Mouse (Mus musculus): ENCODE results near the gene Wfdc13. TPM values are rescaled to one million over a fixed set of nuclear protein-coding genes. Genes with fewer than 3 reads are reported as not detected.
A peak's percentile ranks its signal among the peaks of the same experiment; 100 is the strongest.

Gene Wfdc13
- total RNA-seq, 2 experiments from 2014 or later, result not detected

DNA sequence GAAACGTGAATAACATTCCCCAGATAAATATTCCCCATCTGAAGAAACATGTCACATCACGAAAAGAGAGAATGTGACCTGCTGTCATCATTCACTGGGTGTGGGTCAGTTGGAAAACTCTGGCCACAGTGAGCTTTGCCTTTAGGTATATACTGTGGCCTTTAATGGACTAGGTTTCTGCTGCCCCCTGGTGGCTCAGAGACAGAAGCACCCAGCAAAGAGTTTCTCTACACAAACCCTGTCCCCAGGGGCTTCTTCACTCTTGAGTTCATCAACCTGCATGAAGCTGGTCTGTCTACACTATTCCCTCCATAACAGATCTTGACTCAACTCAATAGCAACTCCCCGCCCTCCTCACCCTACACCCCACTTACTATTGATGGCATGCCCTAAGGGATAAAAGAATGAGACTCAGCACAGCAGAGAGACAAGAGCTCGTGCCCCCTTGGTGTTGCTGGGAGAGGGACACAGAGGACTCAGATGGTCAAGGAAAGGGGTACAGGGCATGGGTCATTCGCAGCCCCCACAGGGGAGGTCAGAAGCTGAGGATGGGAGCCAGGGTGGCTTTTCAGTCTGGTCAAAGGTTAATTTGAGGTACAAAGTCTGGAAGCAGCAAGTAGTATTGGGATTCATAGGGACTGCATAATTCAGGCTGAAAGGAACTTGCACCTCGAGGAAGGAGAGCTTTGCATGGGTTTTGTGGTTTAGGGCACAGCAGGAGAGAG, 41.1 kb downstream of the Wfdc13 start:
- intact Hi-C loops (cut with DNase I), result loop anchor here (1.0 to 10.0 kb wide), 3 partner anchors 47 to 311 kb away; no protein-coding TSS in a partner anchor
- DNase-seq (ENCODE audit: extremely low spot score in 1 of 2, low spot score in 2 of 2), result peak; percentile 56 to 58
- Histone ChIP-seq H3K27ac (no peak overlapping the region), H3K4me3 (no peak overlapping the region)
- peak; percentile 95 for TF ChIP-seq CTCF (IDR thresholded peaks at IDR 0.05)

DNA sequence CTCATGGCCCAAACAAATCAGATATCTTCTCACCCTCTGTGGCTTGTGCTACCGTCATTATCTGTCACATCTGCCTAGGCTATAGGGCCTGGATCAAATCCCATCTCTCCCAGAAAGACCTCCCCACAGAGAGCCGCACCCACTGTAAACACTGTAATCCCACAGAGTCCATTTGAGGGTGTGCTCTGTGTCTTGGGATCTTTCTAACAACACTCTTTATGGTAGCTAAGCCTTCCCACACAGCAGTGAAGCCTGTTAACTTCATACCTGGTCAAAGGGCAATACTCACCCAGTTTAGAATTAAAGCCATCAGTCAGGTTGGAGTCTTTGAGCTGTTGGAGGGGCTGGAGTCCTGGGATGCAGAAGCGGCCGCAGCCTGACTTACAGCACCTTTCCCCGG, 46.8 kb downstream of the Wfdc13 start:
- DNase-seq (ENCODE audit: extremely low spot score in 1 of 2, low spot score in 2 of 2), result no peak
- intact Hi-C loops (cut with DNase I), result no loop called here
- no peak for TF ChIP-seq CTCF (IDR thresholded peaks at IDR 0.05)
- H3K4me3 ChIP-seq, result no peak overlapping the region
- no peak overlapping the region for H3K27ac ChIP-seq

DNA sequence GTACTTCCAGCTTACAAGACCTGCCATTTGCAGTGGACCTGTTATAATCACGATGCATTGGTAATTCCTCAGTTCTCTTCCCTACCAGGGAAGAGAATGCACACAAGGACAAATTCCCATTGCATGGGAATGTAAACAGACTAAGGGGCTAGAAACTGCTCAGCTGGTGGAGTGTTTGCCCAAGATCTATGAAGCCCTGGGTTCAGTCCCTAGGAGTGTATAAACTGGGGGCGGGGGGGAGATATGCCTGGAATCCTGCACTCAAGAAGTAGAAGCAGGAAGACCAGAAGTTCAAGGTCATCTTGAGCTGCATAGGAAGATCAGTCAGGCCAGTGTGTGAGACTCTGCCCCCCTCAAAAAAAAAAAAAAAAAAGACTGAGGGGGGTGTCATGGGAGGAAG, 48.4 kb downstream of the Wfdc13 start:
- intact Hi-C loops (cut with DNase I), result no loop called here
- DNase-seq (ENCODE audit: extremely low spot score in 1 of 2, low spot score in 2 of 2), result no peak
- no peak overlapping the region for H3K27ac ChIP-seq
- H3K4me3 ChIP-seq, result no peak overlapping the region
- TF ChIP-seq CTCF (IDR thresholded peaks at IDR 0.05), result no peak

DNA sequence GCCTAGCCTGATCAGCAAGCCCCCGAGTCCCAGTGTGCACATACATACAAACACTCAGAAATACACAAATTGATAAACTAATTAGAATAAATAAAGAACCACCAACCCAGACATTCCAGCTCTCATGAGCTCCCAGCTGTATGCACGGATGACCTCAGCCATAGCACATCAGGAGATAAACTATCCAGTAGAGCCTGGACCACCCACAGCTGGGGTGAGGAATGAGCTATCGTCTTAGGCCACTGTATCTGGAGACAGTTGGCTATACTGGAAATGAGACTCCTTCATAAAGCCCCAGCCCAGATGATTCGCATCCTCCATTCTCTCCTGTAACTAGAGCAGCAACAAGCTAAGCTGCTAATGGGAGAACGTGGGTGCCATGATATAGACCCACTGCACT, 49.9 kb downstream of the Wfdc13 start:
- Histone ChIP-seq H3K4me3 (no peak overlapping the region), H3K27ac (no peak overlapping the region)
- DNase-seq (ENCODE audit: extremely low spot score in 1 of 2, low spot score in 2 of 2), result no peak
- intact Hi-C loops (cut with DNase I), result no loop called here
- no peak for TF ChIP-seq CTCF (IDR thresholded peaks at IDR 0.05)

DNA sequence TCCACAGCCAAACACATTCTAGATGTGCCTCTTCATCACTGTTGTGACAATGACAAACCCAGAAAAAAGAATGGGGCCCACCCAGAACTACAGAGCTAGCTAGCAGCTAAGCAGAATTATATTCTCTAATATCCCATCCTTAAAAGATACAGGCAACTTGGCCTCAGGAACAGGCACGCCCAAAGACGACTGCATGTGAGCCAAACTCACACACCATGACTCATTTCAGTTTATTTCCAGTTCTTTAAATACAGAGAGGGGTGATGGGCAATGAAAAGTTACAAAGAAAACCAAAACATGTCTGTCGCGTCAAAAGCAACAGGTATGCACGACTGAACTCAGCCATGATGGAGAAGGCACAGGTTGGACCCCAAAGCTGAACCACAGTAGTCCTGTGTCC, 50.5 kb downstream of the Wfdc13 start:
- intact Hi-C loops (cut with DNase I), result no loop called here
- no peak for DNase-seq (ENCODE audit: extremely low spot score in 1 of 2, low spot score in 2 of 2)

More for the DNA sequence above, 50.5 kb downstream of the Wfdc13 start:
- H3K27ac ChIP-seq, result no peak overlapping the region
- H3K4me3 ChIP-seq, result no peak overlapping the region
- no peak for TF ChIP-seq CTCF (IDR thresholded peaks at IDR 0.05)

Other genes with a start within 250 kb of the Wfdc13 start
- gene Sdc4, start 241.2 kb upstream of the Wfdc13 start, total RNA-seq (2021), result 10 to 100 TPM; 78.7 to 93.2 TPM
- 10 to 100 TPM; 40.8 to 41.3 TPM for gene Sys1, start 228.1 kb upstream of the Wfdc13 start, total RNA-seq (2021)
- 10 to 100 TPM; 10.2 to 14.1 TPM for gene Gm20458, start 224.1 kb upstream of the Wfdc13 start, total RNA-seq (2021)
- gene Trp53tg5, start 211.4 kb upstream of the Wfdc13 start, total RNA-seq (2021), result not detected
- gene Dbndd2, start 199.0 kb upstream of the Wfdc13 start, total RNA-seq (2021), result 100 to 1,000 TPM; 102 to 106 TPM
- gene Pigt, start 187.6 kb upstream of the Wfdc13 start, total RNA-seq (2021), result 10 to 100 TPM; 86.3 to 87.0 TPM
- gene Wfdc2, start 122.7 kb upstream of the Wfdc13 start, total RNA-seq (2021), result 1 to 10 TPM in 1 of 2 experiments, under 1 TPM in 1; 0.70 to 1.3 TPM
- not detected for gene Spint3, start 111.6 kb upstream of the Wfdc13 start, total RNA-seq (2021)
- gene Wfdc6a, start 99.7 kb upstream of the Wfdc13 start, total RNA-seq (2021), result not detected
- not detected for gene Eppin, start 91.5 kb upstream of the Wfdc13 start, total RNA-seq (2021)
- gene Wfdc6b, start 71.6 kb upstream of the Wfdc13 start, total RNA-seq (2021), result not detected
- not detected for gene Wfdc8, start 71.5 kb upstream of the Wfdc13 start, total RNA-seq (2021)
- gene Wfdc16, start 46.3 kb upstream of the Wfdc13 start, total RNA-seq (2021), result not detected
- gene Wfdc10, start 29.1 kb upstream of the Wfdc13 start, total RNA-seq (2021), result not detected
- gene Wfdc9, start 28.5 kb upstream of the Wfdc13 start, total RNA-seq (2021), result not detected
- gene Wfdc11, start 11.0 kb upstream of the Wfdc13 start, total RNA-seq (2021), result not detected
- not detected for gene Spint4, start 13.4 kb downstream of the Wfdc13 start, total RNA-seq (2021)
- gene Spint5, start 30.2 kb downstream of the Wfdc13 start, total RNA-seq (2021), result not detected
- 1 to 10 TPM; 1.4 to 1.6 TPM for gene Wfdc3, start 60.8 kb downstream of the Wfdc13 start, total RNA-seq (2021)
- 10 to 100 TPM; 37.6 to 37.9 TPM for gene Dnttip1, start 60.9 kb downstream of the Wfdc13 start, total RNA-seq (2021)
- gene Ube2c, start 84.8 kb downstream of the Wfdc13 start, total RNA-seq (2021), result under 1 TPM in 1 of 2 experiments, not detected in 1; 0.36 TPM
- 1 to 10 TPM in 1 of 2 experiments, not detected in 1; 1.1 TPM for gene Tnnc2, start 94.9 kb downstream of the Wfdc13 start, total RNA-seq (2021)
- gene Snx21, start 100.7 kb downstream of the Wfdc13 start, total RNA-seq (2021), result 10 to 100 TPM; 54.4 to 57.2 TPM
- 10 to 100 TPM; 26.6 to 28.3 TPM for gene Acot8, start 119.8 kb downstream of the Wfdc13 start, total RNA-seq (2021)
- gene Zswim3, start 120.0 kb downstream of the Wfdc13 start, total RNA-seq (2021), result 1 to 10 TPM; 8.6 to 9.0 TPM
- gene Zswim1, start 137.6 kb downstream of the Wfdc13 start, total RNA-seq (2021), result 10 to 100 TPM; 21.7 to 22.7 TPM
- gene Spata25, start 143.4 kb downstream of the Wfdc13 start, total RNA-seq (2021), result under 1 TPM; 0.45 to 0.58 TPM
- 10 to 100 TPM; 89.5 to 96.2 TPM for gene Ctsa, start 147.8 kb downstream of the Wfdc13 start, total RNA-seq (2021)
- gene Neurl2, start 148.3 kb downstream of the Wfdc13 start, total RNA-seq (2021), result 1 to 10 TPM; 3.9 to 5.3 TPM
- gene Pltp, start 172.6 kb downstream of the Wfdc13 start, total RNA-seq (2021), result 10 to 100 TPM; 78.1 to 82.4 TPM
- gene Pcif1, start 194.2 kb downstream of the Wfdc13 start, total RNA-seq (2021), result 10 to 100 TPM; 44.8 to 48.8 TPM
- gene Zfp335, start 226.7 kb downstream of the Wfdc13 start, total RNA-seq (2021), result 10 to 100 TPM; 27.2 to 28.0 TPM